Mouse (Mus musculus) forebrain, embryonic 14.5 days (tissue): Measurements from ENCODE around the gene Hoxb7. TPM values are rescaled to one million over a fixed set of nuclear protein-coding genes. Genes with fewer than 3 reads are reported as not detected.
A peak's percentile ranks its signal among the peaks of the same experiment; 100 is the strongest.

Experiments used
- ATAC-seq: fragments of 200-750 bp; cut with Nextera tagmentation; 2 replicates; pipeline ENCODE4 v1.8.0; 2017; ENCODE audit warnings: mild to moderate bottlenecking, moderate library complexity
- DNase-seq: peaks from one replicate; pipeline ENCODE4 v3.0.0-alpha.2; 2015; ENCODE audit warnings: low spot score
- H3K27ac ChIP-seq: fragments of 300-500 bp; sonication (generic); 2 replicates; pipeline ENCODE4 v1.5.1; 2014; ENCODE audit warnings: low read depth, mild to moderate bottlenecking, control low read depth, low read length, moderate library complexity
- H3K27me3 ChIP-seq: fragments of 300-500 bp; sonication (generic); replicated peaks from 2 replicates; pipeline ENCODE4 v1.6.1; 2014; ENCODE audit warnings: low read length, control low read depth, mixed read lengths; ENCODE audit not compliant: control insufficient read depth, insufficient read depth
- H3K36me3 ChIP-seq: fragments of 300-500 bp; sonication (generic); 2 replicates; pipeline ENCODE4 v1.6.1; 2014; ENCODE audit warnings: low read length, control low read depth; ENCODE audit not compliant: control insufficient read depth, insufficient read depth
- H3K4me1 ChIP-seq: fragments of 300-500 bp; sonication (generic); 2 replicates; pipeline ENCODE4 v1.6.1; 2014; ENCODE audit warnings: antibody characterized with exemption, low read length, control low read depth; ENCODE audit not compliant: control insufficient read depth, insufficient read depth
- H3K4me2 ChIP-seq: fragments of 300-500 bp; sonication (generic); 2 replicates; pipeline ENCODE4 v1.6.1; 2014; ENCODE audit warnings: mild to moderate bottlenecking, control low read depth, low read length
- H3K4me3 ChIP-seq: fragments of 300-500 bp; sonication (generic); 2 replicates; pipeline ENCODE4 v1.5.1; 2014; ENCODE audit warnings: low read depth, low read length, control low read depth
- H3K9ac ChIP-seq: fragments of 300-500 bp; sonication (generic); 2 replicates; pipeline ENCODE4 v1.6.1; 2014; ENCODE audit warnings: mild to moderate bottlenecking, low read length, control low read depth, moderate library complexity
- H3K9me3 ChIP-seq: fragments of 300-500 bp; sonication (generic); replicated peaks from 2 replicates; pipeline ENCODE4 v1.6.1; 2016; ENCODE audit warnings: low read length, control low read depth, mixed read lengths; ENCODE audit not compliant: control insufficient read depth
- WGBS: fragments of 180-500 bp; shearing (Covaris S2); extraction: QIAGEN DNeasy Blood & Tissue Kit; methylation state at CpG from one replicate; pipeline ENCODE4 v1.1.7; 2014; 5-methylcytosine and 5-hydroxymethylcytosine counted together
- polyA plus RNA-seq: library from polyadenylated mRNA; unstranded; fragments of >200 nt; fragmentation: Nextera tagmentation; extraction: Ambion mirVana; gene quantifications from 2 replicates; pipeline ENCODE4 v1.2.1, GENCODE M21; 2014

Gene Hoxb7
- polyA plus RNA-seq, 1 experiment from 2014 or later: not detected

DNA sequence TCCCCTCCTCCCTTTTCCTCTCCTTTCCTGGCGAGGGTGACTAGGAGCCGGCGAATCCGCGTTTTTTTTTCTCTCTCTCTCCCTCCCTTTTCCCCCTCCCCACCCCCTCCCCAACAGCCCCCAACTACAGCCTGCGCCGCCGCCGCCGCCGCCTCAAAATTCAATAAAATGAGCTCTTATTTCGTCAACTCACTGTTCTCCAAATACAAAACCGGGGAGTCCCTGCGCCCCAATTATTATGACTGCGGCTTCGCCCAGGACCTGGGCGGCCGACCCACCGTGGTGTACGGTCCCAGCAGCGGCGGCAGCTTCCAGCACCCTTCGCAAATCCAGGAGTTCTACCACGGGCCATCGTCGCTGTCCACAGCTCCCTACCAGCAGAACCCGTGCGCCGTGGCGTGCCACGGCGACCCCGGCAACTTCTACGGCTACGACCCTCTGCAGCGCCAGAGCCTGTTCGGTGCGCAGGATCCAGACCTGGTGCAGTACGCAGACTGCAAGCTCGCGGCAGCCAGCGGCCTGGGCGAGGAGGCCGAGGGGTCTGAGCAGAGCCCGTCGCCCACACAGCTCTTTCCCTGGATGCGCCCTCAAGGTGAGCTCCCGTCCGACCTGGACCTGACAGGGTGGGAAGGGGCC, 3.5 kb upstream of the Hoxb7 start:
- Histone ChIP-seq H3K4me3 (no peak overlapping the region), H3K4me1 (no peaks in the 10 kb centered on the region), H3K27me3 (peaks cover 94% of the 10 kb centered on the region), H3K9me3 (no peaks in the 10 kb centered on the region), H3K4me2 (no peak overlapping the region), H3K36me3 (no peaks in the 10 kb centered on the region), H3K27ac (no peak overlapping the region), H3K9ac (no peak overlapping the region)
- no peak for DNase-seq
- ATAC-seq: no peak
- WGBS: under 1% methylated on average over 49 of the region's 49 CpGs

DNA sequence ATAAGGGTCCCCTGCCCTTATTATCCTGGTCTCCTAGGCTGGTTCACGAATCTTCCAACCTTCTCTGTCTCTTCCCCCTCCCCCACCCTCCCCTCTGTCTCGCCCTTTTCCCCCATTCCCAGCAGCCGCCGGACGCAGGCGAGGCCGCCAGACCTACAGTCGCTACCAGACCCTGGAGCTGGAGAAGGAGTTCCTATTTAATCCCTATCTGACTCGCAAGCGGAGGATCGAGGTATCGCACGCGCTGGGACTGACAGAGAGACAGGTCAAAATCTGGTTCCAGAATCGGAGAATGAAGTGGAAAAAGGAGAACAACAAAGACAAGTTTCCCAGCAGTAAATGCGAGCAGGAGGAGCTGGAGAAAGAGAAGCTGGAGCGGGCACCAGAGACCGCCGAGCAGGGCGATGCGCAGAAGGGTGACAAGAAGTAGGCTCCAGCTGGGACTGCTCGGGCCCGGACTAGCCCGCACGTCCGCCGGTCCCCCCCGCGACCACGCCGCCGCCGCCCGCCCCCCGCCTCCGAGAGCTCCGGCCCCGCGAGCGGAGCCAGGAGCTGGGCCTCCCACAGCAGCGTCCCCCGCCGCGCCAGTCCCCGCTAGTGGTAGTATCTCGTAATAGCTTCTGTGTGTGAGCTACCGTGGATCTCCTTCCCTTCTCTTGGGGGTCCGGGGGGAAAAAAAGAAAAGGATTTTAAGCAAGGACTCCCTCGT, 2.2 kb upstream of the Hoxb7 start:
- Histone ChIP-seq H3K4me2 (peak overlapping the region; percentile 37), H3K9me3 (no peaks in the 10 kb centered on the region), H3K27me3 (peaks cover 95% of the 10 kb centered on the region), H3K27ac (no peak overlapping the region), H3K4me1 (no peaks in the 10 kb centered on the region), H3K36me3 (no peaks in the 10 kb centered on the region), H3K9ac (no peak overlapping the region; the same call in 1 of the 2 replicates), H3K4me3 (peak overlapping the region; percentile 17; the same call in 1 of the 2 replicates)
- no peak for ATAC-seq
- under 1% methylated on average over 49 of the region's 49 CpGs for WGBS
- DNase-seq: peak; percentile 53

DNA sequence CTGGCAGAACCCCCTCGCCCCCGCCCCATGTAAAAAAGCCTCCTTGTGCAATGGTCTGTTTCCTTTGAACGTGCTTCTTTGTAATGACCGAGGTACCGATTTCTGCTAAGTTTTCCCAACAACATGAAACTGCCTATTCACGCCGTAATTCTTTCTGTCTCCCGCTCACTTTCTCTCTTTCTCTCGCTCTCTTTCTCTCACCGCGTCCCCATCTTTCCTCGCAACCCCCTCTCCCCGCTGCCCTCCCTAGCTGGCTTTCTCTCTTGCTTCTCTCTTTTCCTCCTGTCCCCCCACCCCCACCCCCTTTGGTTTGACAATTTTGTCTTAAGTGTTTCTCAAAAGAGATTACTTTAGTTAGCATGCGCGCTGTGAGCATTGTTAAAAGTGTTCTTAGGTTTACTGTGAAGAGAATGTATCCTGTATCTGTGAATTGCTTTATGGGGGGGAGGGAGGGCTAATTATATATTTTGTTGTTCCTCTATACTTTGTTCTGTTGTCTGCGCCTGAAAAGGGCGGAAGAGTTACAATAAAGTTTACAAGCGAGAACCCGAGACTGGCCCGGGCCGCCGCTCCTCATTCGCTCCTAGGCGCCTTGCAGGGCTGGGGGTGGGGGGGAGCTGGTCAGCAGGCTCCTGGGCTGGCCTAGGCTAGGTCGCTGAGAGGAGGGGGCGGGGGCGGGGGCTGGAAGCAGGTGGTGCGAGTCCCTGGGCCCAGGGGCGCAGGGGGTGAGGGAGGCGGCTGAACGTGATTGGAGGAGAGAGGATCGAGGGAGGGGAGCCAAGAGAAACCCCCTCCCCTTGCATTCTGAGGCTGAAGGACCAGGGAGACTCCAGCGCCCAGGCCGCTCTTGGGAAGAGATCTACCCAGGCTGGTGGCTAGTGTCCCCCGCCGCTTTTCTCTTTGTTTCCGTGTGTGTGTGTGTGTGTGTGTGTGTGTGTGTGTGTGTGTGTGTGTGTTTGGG, 1.4 kb upstream of the Hoxb7 start:
- Histone ChIP-seq H3K4me2 (peak overlapping the region; percentile 37), H3K9ac (no peak overlapping the region), H3K4me3 (no peak overlapping the region), H3K9me3 (no peaks in the 10 kb centered on the region), H3K36me3 (no peaks in the 10 kb centered on the region), H3K4me1 (no peaks in the 10 kb centered on the region), H3K27me3 (peaks cover 95% of the 10 kb centered on the region), H3K27ac (no peak overlapping the region)
- no peak for ATAC-seq
- DNase-seq: no peak
- WGBS: under 1% methylated on average over 36 of the region's 37 CpGs

DNA sequence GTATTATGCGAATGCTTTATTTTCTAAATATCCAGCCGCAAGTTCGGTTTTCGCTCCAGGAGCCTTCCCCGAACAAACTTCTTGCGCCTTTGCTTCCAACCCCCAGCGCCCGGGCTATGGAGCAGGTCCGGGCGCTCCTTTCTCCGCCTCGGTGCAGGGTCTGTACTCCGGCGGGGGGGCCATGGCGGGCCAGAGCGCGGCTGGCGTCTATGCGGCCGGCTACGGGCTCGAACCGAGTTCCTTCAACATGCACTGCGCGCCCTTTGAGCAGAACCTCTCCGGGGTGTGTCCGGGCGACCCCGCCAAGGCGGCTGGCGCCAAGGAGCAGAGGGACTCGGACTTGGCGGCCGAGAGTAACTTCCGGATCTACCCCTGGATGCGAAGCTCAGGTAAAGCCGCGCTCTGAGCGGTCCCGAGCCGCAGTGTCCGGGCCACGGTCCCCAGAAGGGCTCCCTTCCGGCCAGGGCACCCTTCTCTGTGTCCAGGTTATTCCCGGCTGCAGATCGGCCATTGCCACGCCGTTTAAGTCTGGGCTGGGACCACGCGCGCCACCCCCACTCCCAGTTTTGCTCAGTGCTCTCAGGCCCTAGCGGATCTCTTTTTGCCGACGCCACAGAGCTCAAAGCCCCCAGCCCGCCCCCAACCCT, 439 bp downstream of the Hoxb7 start:
- Histone ChIP-seq H3K4me3 (no peak overlapping the region), H3K9ac (no peak overlapping the region), H3K4me1 (no peaks in the 10 kb centered on the region), H3K9me3 (no peaks in the 10 kb centered on the region), H3K36me3 (no peaks in the 10 kb centered on the region), H3K4me2 (no peak overlapping the region), H3K27me3 (peaks cover 97% of the 10 kb centered on the region), H3K27ac (no peak overlapping the region)
- ATAC-seq: no peak
- WGBS: under 1% methylated on average over 55 of the region's 55 CpGs
- no peak for DNase-seq

DNA sequence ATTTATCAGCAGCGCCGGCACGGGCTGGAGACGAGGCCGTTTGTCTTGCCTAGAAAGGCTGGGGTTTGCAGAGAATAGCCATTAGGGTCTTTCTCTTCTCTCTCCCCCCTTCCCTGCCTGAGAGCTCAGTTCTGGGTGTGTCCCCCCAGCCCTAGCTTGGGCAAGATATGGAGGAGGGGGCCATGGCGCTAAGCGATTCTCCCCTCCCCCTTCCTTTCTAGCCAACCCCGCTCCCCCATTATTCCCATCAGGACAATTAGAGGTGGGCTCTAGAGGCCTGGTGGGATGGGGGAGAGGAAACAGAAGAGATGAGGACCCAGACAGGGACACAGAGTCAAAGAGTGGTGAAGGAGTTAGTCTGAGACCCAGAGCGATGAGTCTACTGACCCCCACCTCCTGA, 988 bp downstream of the Hoxb7 start:
- no peak overlapping the region for H3K4me3 ChIP-seq
- no peaks in the 10 kb centered on the region for H3K36me3 ChIP-seq
- ATAC-seq: no peak
- peaks cover 99% of the 10 kb centered on the region for H3K27me3 ChIP-seq
- under 1% methylated on average over 8 of the region's 9 CpGs for WGBS
- no peaks in the 10 kb centered on the region for H3K4me1 ChIP-seq
- no peak for DNase-seq
- no peaks in the 10 kb centered on the region for H3K9me3 ChIP-seq
- H3K27ac ChIP-seq: no peak overlapping the region
- H3K9ac ChIP-seq: no peak overlapping the region
- no peak overlapping the region for H3K4me2 ChIP-seq

DNA sequence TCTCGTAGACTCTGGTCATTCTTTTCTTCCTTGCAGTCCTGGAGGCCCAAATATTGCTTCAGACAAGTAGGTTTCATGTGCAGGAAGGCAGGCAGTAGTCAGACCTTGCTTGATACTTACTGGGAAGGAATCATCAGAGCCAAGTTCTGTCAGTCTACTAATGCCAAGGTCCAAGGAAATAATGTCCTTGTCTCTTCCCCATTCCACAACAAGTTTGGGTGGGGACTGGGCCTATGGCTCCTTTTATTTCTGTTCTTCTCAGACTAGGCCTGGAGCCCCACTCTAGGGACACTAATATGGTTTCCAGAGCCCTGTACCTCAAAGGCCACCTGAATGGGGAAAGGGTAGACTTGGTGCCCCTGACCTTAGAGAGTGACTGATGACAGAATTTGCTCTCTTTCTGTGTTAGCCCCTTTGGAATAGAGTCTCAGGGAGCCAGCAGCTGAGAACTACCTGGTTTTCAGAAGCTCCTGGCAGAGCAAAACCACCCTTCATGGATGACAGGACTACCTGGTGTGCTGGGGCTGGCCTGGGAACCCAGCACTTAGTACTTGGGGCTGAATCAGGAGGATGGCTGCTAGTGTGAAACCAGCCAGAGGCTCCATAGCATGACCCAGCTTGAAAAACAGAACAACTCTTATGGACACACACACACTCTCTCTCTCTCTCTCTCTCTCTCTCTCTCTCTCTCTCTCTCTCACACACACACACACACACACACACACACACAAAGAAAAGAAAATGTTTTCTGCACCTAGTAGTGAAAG, 2.2 kb downstream of the Hoxb7 start:
- peaks cover 99% of the 10 kb centered on the region for H3K27me3 ChIP-seq
- WGBS: 12% methylated on average over 1 of the region's 1 CpGs
- no peak for DNase-seq
- ATAC-seq: no peak
- H3K4me3 ChIP-seq: no peak overlapping the region
- no peak overlapping the region for H3K4me2 ChIP-seq
- H3K4me1 ChIP-seq: no peaks in the 10 kb centered on the region
- H3K36me3 ChIP-seq: no peaks in the 10 kb centered on the region
- no peak overlapping the region for H3K9ac ChIP-seq
- H3K27ac ChIP-seq: no peak overlapping the region
- H3K9me3 ChIP-seq: no peaks in the 10 kb centered on the region

DNA sequence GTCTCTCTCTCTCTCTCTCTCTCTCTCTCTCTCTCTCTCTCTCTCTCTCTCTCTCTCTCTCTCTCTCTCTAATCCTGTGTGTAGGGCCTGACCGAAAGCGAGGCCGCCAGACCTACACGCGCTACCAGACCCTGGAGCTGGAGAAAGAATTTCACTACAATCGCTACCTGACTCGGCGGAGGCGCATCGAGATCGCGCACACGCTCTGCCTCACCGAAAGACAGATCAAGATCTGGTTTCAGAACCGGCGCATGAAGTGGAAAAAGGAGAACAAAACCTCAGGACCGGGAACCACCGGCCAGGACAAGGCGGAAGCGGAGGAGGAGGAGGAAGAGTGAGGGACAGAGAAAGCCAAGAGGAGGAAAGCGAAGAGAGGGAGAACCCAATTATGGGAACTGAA, 2.9 kb downstream of the Hoxb7 start:
- Histone ChIP-seq H3K36me3 (no peaks in the 10 kb centered on the region), H3K27ac (no peak overlapping the region), H3K4me2 (no peak overlapping the region), H3K27me3 (peaks cover 99% of the 10 kb centered on the region), H3K9ac (no peak overlapping the region), H3K4me1 (no peaks in the 10 kb centered on the region), H3K4me3 (no peak overlapping the region), H3K9me3 (no peaks in the 10 kb centered on the region)
- WGBS: under 1% methylated on average over 21 of the region's 21 CpGs
- no peak for DNase-seq
- no peak for ATAC-seq

DNA sequence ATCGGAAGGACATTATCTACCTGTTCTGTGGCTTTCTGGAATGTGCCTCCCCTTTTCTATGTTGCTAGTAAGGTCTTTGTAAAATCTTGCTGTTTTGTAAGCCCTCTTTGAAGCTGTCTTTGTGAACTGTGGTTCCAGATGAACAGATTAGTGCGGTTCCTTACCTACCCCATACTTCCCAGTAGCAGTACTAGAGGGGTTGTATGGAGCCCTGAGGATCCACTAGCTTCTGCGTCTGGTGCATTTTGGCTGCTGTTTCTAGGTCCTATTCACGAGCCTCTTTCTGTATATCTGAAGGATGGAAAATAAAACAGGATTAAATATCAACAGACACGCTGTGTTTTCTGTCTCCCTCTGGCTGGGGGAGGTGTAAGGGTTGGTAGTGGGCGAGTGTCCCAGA, 3.4 kb downstream of the Hoxb7 start:
- Histone ChIP-seq H3K27me3 (peaks cover 99% of the 10 kb centered on the region), H3K9ac (no peak overlapping the region), H3K9me3 (no peaks in the 10 kb centered on the region), H3K27ac (no peak overlapping the region), H3K4me3 (no peak overlapping the region), H3K4me2 (no peak overlapping the region), H3K4me1 (no peaks in the 10 kb centered on the region), H3K36me3 (no peaks in the 10 kb centered on the region)
- WGBS: 7% methylated on average over 6 of the region's 6 CpGs
- ATAC-seq (no peak), DNase-seq (no peak)
